Mouse (Mus musculus): ENCODE data around the gene Fam72a.

Gene Fam72a

GRCm38 (mm10) chr1:131578943-131579680, 51.4 kb downstream of the Fam72a start:
- in situ Hi-C loops (cut with MboI, MseI), result no loop called here

- in situ Hi-C loops (cut with MboI, MseI), result no loop called here
These were observed 52.7 kb downstream of the Fam72a start for GRCm38 (mm10) chr1:131580389-131580788.

GRCm38 (mm10) chr1:131583598-131583997, 55.9 kb downstream of the Fam72a start:
- in situ Hi-C loops (cut with MboI, MseI), result no loop called here

GRCm38 (mm10) chr1:131586836-131587235, 59.1 kb downstream of the Fam72a start:
- in situ Hi-C loops (cut with MboI, MseI), result no loop called here

Measured in T-helper 17 cell (primary cell).